Mouse (Mus musculus): ENCODE results near the gene Podn. TPM values are rescaled to one million over a fixed set of nuclear protein-coding genes. Genes with fewer than 3 reads are reported as not detected.

The Podn gene
- 12.4 TPM for polyA plus RNA-seq (2014; fragmentation: Illumina TruSeq; extraction: RNeasy Lipid Tissue Mini Kit (QIAGEN cat#74804); ENCODE audit: insufficient read depth, low read depth, low replicate concordance)

DNA sequence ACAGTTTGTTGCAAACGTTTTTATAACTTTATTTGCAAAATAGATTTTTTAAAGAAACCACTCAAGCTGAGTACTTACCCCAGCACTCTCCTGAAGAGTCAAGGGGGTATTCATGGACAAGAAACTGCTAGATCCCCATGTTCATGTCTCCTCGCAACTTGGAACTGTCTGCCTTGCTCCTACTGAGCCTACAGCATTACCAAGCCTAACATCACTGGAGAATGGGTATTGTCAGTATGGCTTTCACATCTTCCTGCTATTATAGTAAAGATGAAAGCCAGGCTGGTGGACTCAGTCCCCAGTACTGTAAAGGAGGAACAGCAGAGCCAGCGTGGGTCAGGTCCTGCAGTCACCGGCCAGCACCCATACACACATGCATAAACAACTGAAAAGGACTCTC, at the start of gene Podn:
Gene Podn (minus strand): TSS at position 101 of the 400 bp plus-strand sequence.

DNA sequence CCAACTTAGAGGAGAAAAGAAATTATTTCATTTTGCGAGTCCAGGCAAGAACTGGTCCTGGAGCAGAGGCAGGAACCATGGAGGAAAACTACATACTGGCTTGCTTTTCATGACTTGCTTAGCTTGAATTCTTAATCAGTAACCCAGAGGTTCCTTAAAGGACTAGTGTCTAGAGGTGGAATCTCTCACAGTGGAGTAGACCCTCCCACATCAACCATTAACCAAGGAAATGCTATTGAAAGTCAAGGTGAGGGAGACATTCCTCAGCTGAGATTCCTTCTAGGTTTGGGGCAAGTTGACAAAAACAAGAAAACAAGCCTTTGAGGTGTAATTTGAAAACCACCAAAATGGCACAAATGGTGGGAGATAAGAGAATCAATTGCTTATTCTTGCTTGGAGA, 48.6 kb upstream of the Podn start, which contains the start of gene Scp2:
Gene Scp2 (minus strand): TSS at position 119 of the 400 bp plus-strand sequence.

DNA sequence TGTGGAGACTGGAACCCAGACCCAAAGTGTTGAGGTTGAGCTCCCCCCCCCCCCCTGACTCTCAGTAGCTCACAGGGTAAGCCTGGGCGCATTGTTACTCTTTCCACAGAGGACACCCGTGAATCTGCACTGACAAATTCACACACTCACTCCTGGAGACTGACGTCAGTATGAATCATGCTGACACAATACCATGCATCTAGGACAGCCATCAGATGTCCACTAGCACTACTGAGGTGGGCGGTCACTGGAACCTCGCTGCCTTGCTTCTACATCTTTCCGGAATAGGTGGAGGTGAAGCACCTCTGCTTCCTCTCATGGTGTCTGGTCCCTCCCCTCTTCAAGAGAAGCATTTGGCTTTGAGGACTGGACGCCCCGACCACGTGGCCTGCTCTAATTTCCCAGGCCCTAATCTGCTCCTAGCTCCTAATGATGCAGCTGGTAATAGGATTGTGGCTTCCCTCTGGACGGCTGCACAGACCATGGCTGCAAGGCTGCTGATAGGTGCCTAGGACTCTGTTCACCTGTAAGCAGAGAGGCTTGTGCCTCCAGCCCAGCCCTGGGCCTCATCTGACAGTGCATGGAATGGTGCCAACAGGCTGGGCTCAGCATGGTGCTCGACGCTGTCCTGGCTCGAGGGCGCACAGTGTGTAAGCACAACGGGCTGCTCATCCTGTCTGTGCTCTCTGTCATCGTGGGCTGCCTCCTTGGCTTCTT, 128.1 kb downstream of the Podn start, which contains the start of gene Slc1a7:
Gene Slc1a7 (plus strand): TSS at position 367 of the 717 bp plus-strand sequence.

Other genes with a start within 250 kb of the Podn start
- gene Magoh, start 216.7 kb downstream of the Podn start, polyA plus RNA-seq (2014; fragmentation: Illumina TruSeq; extraction: RNeasy Lipid Tissue Mini Kit (QIAGEN cat#74804); ENCODE audit: insufficient read depth, low read depth, low replicate concordance), result 108 TPM
- gene 0610037L13Rik, start 206.6 kb downstream of the Podn start, polyA plus RNA-seq (2014; fragmentation: Illumina TruSeq; extraction: RNeasy Lipid Tissue Mini Kit (QIAGEN cat#74804); ENCODE audit: insufficient read depth, low read depth, low replicate concordance), result 64.7 TPM
- 18.2 TPM for gene Cpt2, start 172.8 kb downstream of the Podn start, polyA plus RNA-seq (2014; fragmentation: Illumina TruSeq; extraction: RNeasy Lipid Tissue Mini Kit (QIAGEN cat#74804); ENCODE audit: insufficient read depth, low read depth, low replicate concordance)
- gene Slc1a7, start 128.1 kb downstream of the Podn start, polyA plus RNA-seq (2014; fragmentation: Illumina TruSeq; extraction: RNeasy Lipid Tissue Mini Kit (QIAGEN cat#74804); ENCODE audit: insufficient read depth, low read depth, low replicate concordance), result 0.28 TPM
- 431 TPM for gene Scp2, start 48.6 kb upstream of the Podn start, polyA plus RNA-seq (2014; fragmentation: Illumina TruSeq; extraction: RNeasy Lipid Tissue Mini Kit (QIAGEN cat#74804); ENCODE audit: insufficient read depth, low read depth, low replicate concordance)
- gene Echdc2, start 69.0 kb upstream of the Podn start, polyA plus RNA-seq (2014; fragmentation: Illumina TruSeq; extraction: RNeasy Lipid Tissue Mini Kit (QIAGEN cat#74804); ENCODE audit: insufficient read depth, low read depth, low replicate concordance), result 32.9 TPM
- gene Zyg11a, start 121.6 kb upstream of the Podn start, polyA plus RNA-seq (2014; fragmentation: Illumina TruSeq; extraction: RNeasy Lipid Tissue Mini Kit (QIAGEN cat#74804); ENCODE audit: insufficient read depth, low read depth, low replicate concordance), result not detected
- gene Zyg11b, start 204.7 kb upstream of the Podn start, polyA plus RNA-seq (2014; fragmentation: Illumina TruSeq; extraction: RNeasy Lipid Tissue Mini Kit (QIAGEN cat#74804); ENCODE audit: insufficient read depth, low read depth, low replicate concordance), result 5.7 TPM
- gene Coa7, start 231.7 kb upstream of the Podn start, polyA plus RNA-seq (2014; fragmentation: Illumina TruSeq; extraction: RNeasy Lipid Tissue Mini Kit (QIAGEN cat#74804); ENCODE audit: insufficient read depth, low read depth, low replicate concordance), result 9.0 TPM